Mouse (Mus musculus): ENCODE measurements around the gene Psmd11. TPM values are rescaled to one million over a fixed set of nuclear protein-coding genes. Genes with fewer than 3 reads are reported as not detected.
A peak's percentile ranks its signal among the peaks of the same experiment; 100 is the strongest.
"Not testable (repeated sequence)": the region's sequence is repeated elsewhere in the genome, so short reads cannot be mapped to it uniquely, and the experiment has no call there.

The Psmd11 gene
- polyA plus RNA-seq, 1 experiment from 2014 or later: 293 TPM

- H3K4me2 ChIP-seq: no peak overlapping the region
- 95% methylated on average over 3 of the region's 3 CpGs for WGBS
- H3K36me3 ChIP-seq: peaks cover 25% of the 10 kb centered on the region
- no peak overlapping the region for H3K27ac ChIP-seq
- no peaks in the 10 kb centered on the region for H3K9me3 ChIP-seq
- ATAC-seq (ENCODE audit: low FRiP score): no peak
- H3K9ac ChIP-seq: no peak overlapping the region
- H3K4me3 ChIP-seq: no peak overlapping the region
- peaks cover 16% of the 10 kb centered on the region for H3K4me1 ChIP-seq (replicated peaks)
- H3K27me3 ChIP-seq: no peaks in the 10 kb centered on the region
Observed at GRCm38 (mm10) chr11:80430366-80430910, 2.0 kb downstream of the Psmd11 start.

DNA sequence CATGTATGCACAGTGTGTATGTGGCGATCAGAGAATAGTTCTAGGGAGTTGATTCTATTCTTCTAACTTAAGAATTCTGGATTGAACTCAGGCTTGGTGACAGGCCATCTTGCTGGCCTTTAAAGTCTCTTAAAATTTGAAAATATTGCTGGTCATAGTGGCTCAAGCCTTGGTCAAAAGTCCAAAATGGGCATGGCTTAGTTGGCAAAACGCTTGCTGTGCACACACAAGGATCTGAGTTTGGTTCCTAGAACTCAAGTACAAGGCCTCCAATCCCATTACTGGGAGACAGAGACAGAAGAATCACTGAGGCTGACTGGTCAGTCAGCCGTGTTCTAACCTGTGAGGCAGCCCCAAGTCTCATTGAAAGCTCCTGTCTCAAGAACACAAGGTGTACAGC lies 18.5 kb downstream of the Psmd11 start:
- Histone ChIP-seq H3K9ac (no peak overlapping the region), H3K9me3 (no peaks in the 10 kb centered on the region), H3K4me3 (no peak overlapping the region), H3K36me3 (peaks cover 54% of the 10 kb centered on the region), H3K4me2 (no peak overlapping the region), H3K27ac (no peak overlapping the region), H3K4me1 (replicated peaks) (no peaks in the 10 kb centered on the region), H3K27me3 (no peaks in the 10 kb centered on the region)
- no peak for ATAC-seq (ENCODE audit: low FRiP score)
- WGBS: 94% methylated on average over 3 of the region's 3 CpGs

DNA sequence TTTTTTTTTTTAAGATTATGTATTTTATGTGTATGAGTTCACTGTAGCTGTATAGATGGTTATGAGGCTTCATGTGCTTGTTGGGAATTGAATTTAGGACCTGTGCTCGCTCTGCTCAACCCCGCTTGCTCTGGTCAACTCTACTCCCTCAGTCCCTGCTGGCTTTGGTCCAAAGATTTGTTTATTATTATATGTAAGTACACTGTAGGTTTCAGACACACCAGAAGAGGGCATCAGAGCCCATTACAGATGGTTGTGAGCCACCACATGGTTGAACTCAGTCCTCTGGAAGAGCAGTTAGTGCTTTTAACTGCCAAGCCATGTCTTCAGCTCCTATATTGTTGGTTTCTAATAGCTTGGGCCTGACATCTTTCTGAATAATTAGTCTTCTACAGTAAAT lies 21.4 kb downstream of the Psmd11 start:
- H3K27ac ChIP-seq: no peak overlapping the region
- no peaks in the 10 kb centered on the region for H3K4me1 ChIP-seq (replicated peaks)
- no peaks in the 10 kb centered on the region for H3K9me3 ChIP-seq
- no peak overlapping the region for H3K4me3 ChIP-seq
- ATAC-seq (ENCODE audit: low FRiP score): no peak
- H3K4me2 ChIP-seq: no peak overlapping the region
- peaks cover 56% of the 10 kb centered on the region for H3K36me3 ChIP-seq
- WGBS: 95% methylated on average over 2 of the region's 2 CpGs
- H3K27me3 ChIP-seq: no peaks in the 10 kb centered on the region
- no peak overlapping the region for H3K9ac ChIP-seq

DNA sequence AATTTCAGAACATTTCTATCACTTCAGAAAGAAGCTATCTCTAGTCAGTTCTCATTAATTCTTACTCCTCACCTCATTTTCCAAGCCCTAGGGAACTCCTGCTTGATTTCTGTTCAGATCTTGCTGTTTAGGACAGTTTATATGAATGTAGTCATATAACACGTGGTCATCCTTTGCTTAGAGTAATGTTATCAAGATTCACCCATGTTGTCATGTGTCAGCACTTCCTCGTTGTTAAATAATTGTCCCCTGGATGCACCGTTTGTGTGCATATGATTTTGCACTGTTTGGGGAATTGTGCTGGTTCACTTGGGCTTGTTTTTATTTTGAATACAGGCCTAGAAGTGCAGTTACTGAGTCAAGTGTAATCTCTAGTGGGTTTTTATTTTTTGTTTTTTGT lies 23.8 kb downstream of the Psmd11 start:
- Histone ChIP-seq H3K27me3 (no peaks in the 10 kb centered on the region), H3K4me1 (replicated peaks) (no peaks in the 10 kb centered on the region), H3K36me3 (peaks cover 53% of the 10 kb centered on the region), H3K9me3 (no peaks in the 10 kb centered on the region), H3K27ac (no peak overlapping the region), H3K9ac (no peak overlapping the region), H3K4me3 (no peak overlapping the region), H3K4me2 (no peak overlapping the region)
- no peak for ATAC-seq (ENCODE audit: low FRiP score)
- WGBS: 91% methylated on average over 3 of the region's 3 CpGs

GRCm38 (mm10) chr11:80453198-80453597 lies 24.8 kb downstream of the Psmd11 start:
- no peaks in the 10 kb centered on the region for H3K4me1 ChIP-seq (replicated peaks)
- no peaks in the 10 kb centered on the region for H3K27me3 ChIP-seq
- no peak overlapping the region for H3K4me2 ChIP-seq
- 89% methylated on average over 1 of the region's 1 CpGs for WGBS
- no peak overlapping the region for H3K9ac ChIP-seq
- peaks cover 55% of the 10 kb centered on the region for H3K36me3 ChIP-seq
- no peak overlapping the region for H3K27ac ChIP-seq
- no peak overlapping the region for H3K4me3 ChIP-seq
- no peak for ATAC-seq (ENCODE audit: low FRiP score)
- no peaks in the 10 kb centered on the region for H3K9me3 ChIP-seq

DNA sequence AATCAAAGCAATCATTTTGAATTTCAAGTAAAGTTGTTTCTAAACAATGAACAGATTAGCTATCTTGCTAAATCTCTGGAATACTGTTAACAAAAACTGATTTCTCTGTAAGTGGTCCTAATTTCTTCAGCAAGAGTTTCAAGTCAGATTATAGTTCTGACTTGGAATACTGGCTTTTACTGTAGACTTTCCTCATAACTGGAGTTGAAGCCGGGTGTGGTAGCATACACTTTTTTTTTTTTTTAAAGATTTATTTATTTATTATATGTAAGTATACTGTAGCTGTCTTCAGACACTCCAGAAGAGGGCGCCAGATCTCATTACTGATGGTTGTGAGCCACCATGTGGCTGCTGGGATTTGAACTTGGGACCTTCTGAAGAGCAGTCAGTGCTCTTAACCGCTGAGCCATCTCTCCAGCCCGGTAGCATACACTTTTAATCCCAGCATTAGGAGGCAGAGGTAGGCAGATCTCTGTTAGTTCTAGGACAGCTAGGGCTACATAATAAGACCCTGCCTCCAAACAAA lies 35.3 kb downstream of the Psmd11 start:
- not testable (repeated sequence) for H3K27ac ChIP-seq; H3K4me2 ChIP-seq; H3K9ac ChIP-seq; H3K9me3 ChIP-seq; H3K4me1 ChIP-seq (replicated peaks); ATAC-seq (ENCODE audit: low FRiP score); H3K4me3 ChIP-seq; H3K27me3 ChIP-seq
- H3K36me3 ChIP-seq: peaks cover 86% of the 10 kb centered on the region
- 87% methylated on average over 4 of the region's 4 CpGs for WGBS

GRCm38 (mm10) chr11:80471836-80472605 lies 43.6 kb downstream of the Psmd11 start:
- WGBS: 84% methylated on average over 16 of the region's 16 CpGs
- Histone ChIP-seq H3K27ac (no peak overlapping the region), H3K4me3 (no peak overlapping the region), H3K4me1 (replicated peaks) (peaks cover 8% of the 10 kb centered on the region), H3K27me3 (0 out of 2 replicates have a peak, but pooled peaks cover 6% of the 10 kb centered on the region), H3K9me3 (no peaks in the 10 kb centered on the region), H3K36me3 (peaks cover 63% of the 10 kb centered on the region), H3K9ac (no peak overlapping the region), H3K4me2 (no peak overlapping the region)
- no peak for ATAC-seq (ENCODE audit: low FRiP score)

GRCm38 (mm10) chr11:80474175-80474691 lies 45.8 kb downstream of the Psmd11 start:
- H3K27ac ChIP-seq: peak overlapping the region; percentile 52; the same call in 1 of the 2 replicates
- ATAC-seq (ENCODE audit: low FRiP score): no peak

GRCm38 (mm10) chr11:80474846-80475245 lies 46.4 kb downstream of the Psmd11 start:
- Histone ChIP-seq H3K27me3 (0 out of 2 replicates have a peak, but pooled peaks cover 6% of the 10 kb centered on the region), H3K4me2 (no peak overlapping the region), H3K9ac (no peak overlapping the region), H3K4me3 (no peak overlapping the region), H3K27ac (no peak overlapping the region), H3K4me1 (replicated peaks) (peaks cover 21% of the 10 kb centered on the region), H3K36me3 (peaks cover 40% of the 10 kb centered on the region), H3K9me3 (no peaks in the 10 kb centered on the region)
- WGBS: 96% methylated on average over 11 of the region's 11 CpGs
- no peak for ATAC-seq (ENCODE audit: low FRiP score)

More at GRCm38 (mm10) chr11:80474175-80474691, 45.8 kb downstream of the Psmd11 start:
- no peak overlapping the region for H3K4me3 ChIP-seq
- peaks cover 45% of the 10 kb centered on the region for H3K36me3 ChIP-seq
- H3K4me1 ChIP-seq (replicated peaks): peaks cover 15% of the 10 kb centered on the region
- H3K9ac ChIP-seq: no peak overlapping the region
- H3K27me3 ChIP-seq: 0 out of 2 replicates have a peak, but pooled peaks cover 6% of the 10 kb centered on the region
- WGBS: 40% methylated on average over 2 of the region's 2 CpGs
- H3K9me3 ChIP-seq: no peaks in the 10 kb centered on the region
- no peak overlapping the region for H3K4me2 ChIP-seq

GRCm38 (mm10) chr11:80475544-80475943 lies 47.1 kb downstream of the Psmd11 start:
- peaks cover 23% of the 10 kb centered on the region for H3K4me1 ChIP-seq (replicated peaks)
- peaks cover 36% of the 10 kb centered on the region for H3K36me3 ChIP-seq
- H3K4me2 ChIP-seq: peak overlapping the region; percentile 97; the same call in 1 of the 2 replicates
- no peak for ATAC-seq (ENCODE audit: low FRiP score)
- H3K27me3 ChIP-seq: 0 out of 2 replicates have a peak, but pooled peaks cover 6% of the 10 kb centered on the region
- H3K9me3 ChIP-seq: no peaks in the 10 kb centered on the region
- H3K4me3 ChIP-seq: no peak overlapping the region
- H3K27ac ChIP-seq: peak overlapping the region; percentile 99
- 86% methylated on average over 9 of the region's 9 CpGs for WGBS
- peak overlapping the region; percentile 62; the same call in 1 of the 2 replicates for H3K9ac ChIP-seq

DNA sequence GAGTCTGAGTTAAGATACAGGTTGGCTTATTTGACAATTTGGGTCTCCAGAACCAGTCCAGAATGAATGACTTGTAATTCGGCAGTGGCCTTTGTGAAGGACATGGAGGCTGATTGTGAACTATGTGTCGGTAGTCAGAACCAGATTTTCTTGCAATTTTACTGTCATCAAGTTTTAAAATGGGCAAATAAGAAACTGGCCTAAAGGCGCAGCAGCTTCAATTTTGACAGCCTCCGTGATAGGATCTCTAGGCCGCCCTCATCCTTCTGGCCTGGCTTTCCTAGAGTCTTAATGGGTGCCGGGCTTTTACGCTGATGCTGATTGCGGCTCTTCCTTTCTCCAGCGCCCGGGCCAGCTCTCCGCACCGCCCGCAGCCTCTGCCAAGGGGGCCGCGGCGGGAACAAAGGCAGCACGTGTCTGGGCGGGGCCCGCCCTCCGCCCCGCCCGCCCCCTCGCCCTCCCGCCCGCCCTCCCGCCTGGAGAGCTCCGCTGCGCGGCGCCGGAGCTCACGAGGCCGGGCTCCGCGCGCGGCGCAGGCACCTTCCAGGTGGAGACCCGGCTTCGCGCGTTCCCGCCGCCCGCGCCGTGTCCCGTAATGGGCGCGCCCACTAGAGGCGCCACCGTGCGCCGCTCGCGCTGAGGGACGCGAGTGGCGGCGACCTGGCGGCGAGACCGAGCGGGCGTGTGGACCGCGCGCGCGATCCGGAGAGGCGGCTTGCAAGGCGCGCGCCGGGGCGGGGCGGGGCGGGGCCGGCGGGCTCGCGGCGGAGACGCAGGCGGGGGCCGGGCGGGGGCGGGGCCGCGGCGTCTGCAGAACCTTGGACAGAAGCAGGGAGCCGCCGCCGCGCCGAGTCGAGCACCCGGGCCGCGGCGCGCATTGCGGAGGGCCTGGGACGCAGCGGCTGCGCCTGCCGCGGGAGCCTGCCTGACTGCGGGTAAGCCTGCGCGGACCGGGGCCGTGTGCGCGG lies 48.1 kb downstream of the Psmd11 start, which contains the start of gene Cdk5r1:
Gene Cdk5r1, plus strand, starts transcription at position 802 of the 968 bp plus-strand sequence.
- H3K4me2 ChIP-seq: peak within 1 kb of the TSS; percentile 97
- ATAC-seq (ENCODE audit: low FRiP score): peak; percentile 91
- no peaks in the 10 kb centered on the region for H3K9me3 ChIP-seq
- H3K27me3 ChIP-seq: peaks cover 9% of the 10 kb centered on the region; the same call in 1 of the 2 replicates
- H3K9ac ChIP-seq: peak within 1 kb of the TSS; percentile 100
- peak within 1 kb of the TSS; percentile 99 for H3K27ac ChIP-seq
- peak within 1 kb of the TSS; percentile 97 for H3K4me3 ChIP-seq
- WGBS: under 1% methylated on average over 92 of the region's 116 CpGs
- peaks cover 29% of the 10 kb centered on the region for H3K4me1 ChIP-seq (replicated peaks)
- peaks cover 34% of the 10 kb centered on the region for H3K36me3 ChIP-seq

Measured in hindbrain, embryonic 13.5 days (tissue).